Mouse (Mus musculus) limb, embryonic 11.5 days (tissue): ENCODE data around the gene Tex44. TPM values are rescaled to one million over a fixed set of nuclear protein-coding genes. Genes with fewer than 3 reads are reported as not detected.

ENCODE experiments used
- ATAC-seq: fragments of 200-750 bp; cut with Nextera tagmentation; 2 replicates; pipeline ENCODE4 v1.8.0; 2017; ENCODE audit warnings: low read depth; ENCODE audit not compliant: insufficient number of reproducible peaks, low FRiP score, low TSS enrichment
- DNase-seq: peaks from one replicate; pipeline ENCODE4 v3.0.0-alpha.2; 2015; ENCODE audit warnings: low spot score
- H3K27ac ChIP-seq: fragments of 300-500 bp; sonication (generic); replicated peaks from 2 replicates; pipeline ENCODE4 v1.5.1; 2014; ENCODE audit warnings: low read depth, mild to moderate bottlenecking, low read length
- H3K27me3 ChIP-seq: fragments of 300-500 bp; sonication (generic); 2 replicates; pipeline ENCODE4 v1.6.1; 2014; ENCODE audit warnings: mild to moderate bottlenecking, low read length, mixed read lengths; ENCODE audit not compliant: control insufficient read depth, insufficient read depth
- H3K36me3 ChIP-seq: fragments of 300-500 bp; sonication (generic); 2 replicates; pipeline ENCODE4 v1.6.1; 2014; ENCODE audit warnings: mild to moderate bottlenecking, low read length, moderate library complexity, mixed read lengths; ENCODE audit not compliant: control insufficient read depth, insufficient read depth
- H3K4me1 ChIP-seq: fragments of 300-500 bp; sonication (generic); 2 replicates; pipeline ENCODE4 v1.6.1; 2014; ENCODE audit warnings: low read length, mixed read lengths; ENCODE audit not compliant: control insufficient read depth, insufficient read depth
- H3K4me2 ChIP-seq: fragments of 300-500 bp; sonication (generic); 2 replicates; pipeline ENCODE4 v1.6.1; 2014; ENCODE audit warnings: low read depth, mild to moderate bottlenecking, moderate library complexity; ENCODE audit not compliant: severe bottlenecking
- H3K4me3 ChIP-seq: fragments of 300-500 bp; sonication (generic); 2 replicates; pipeline ENCODE4 v1.5.1; 2014; ENCODE audit warnings: low read depth, low read length
- H3K9ac ChIP-seq: fragments of 300-500 bp; sonication (generic); 2 replicates; pipeline ENCODE4 v1.6.1; 2014; ENCODE audit warnings: mild to moderate bottlenecking, low read length
- H3K9me3 ChIP-seq: fragments of 300-500 bp; sonication (generic); 2 replicates; pipeline ENCODE4 v1.6.1; 2016; ENCODE audit warnings: low read length; ENCODE audit not compliant: control insufficient read depth
- WGBS: fragments of 180-500 bp; shearing (Covaris S2); extraction: QIAGEN DNeasy Blood & Tissue Kit; methylation state at CpG from one replicate; pipeline ENCODE4 v1.1.7; 2014; 5-methylcytosine and 5-hydroxymethylcytosine counted together
- polyA plus RNA-seq: library from polyadenylated mRNA; unstranded; fragments of >200 nt; fragmentation: Nextera tagmentation; extraction: Ambion mirVana; gene quantifications from 2 replicates; pipeline ENCODE4 v1.2.1, GENCODE M21; 2014

Tex44 gene
- polyA plus RNA-seq = not detected in 2 replicates

DNA sequence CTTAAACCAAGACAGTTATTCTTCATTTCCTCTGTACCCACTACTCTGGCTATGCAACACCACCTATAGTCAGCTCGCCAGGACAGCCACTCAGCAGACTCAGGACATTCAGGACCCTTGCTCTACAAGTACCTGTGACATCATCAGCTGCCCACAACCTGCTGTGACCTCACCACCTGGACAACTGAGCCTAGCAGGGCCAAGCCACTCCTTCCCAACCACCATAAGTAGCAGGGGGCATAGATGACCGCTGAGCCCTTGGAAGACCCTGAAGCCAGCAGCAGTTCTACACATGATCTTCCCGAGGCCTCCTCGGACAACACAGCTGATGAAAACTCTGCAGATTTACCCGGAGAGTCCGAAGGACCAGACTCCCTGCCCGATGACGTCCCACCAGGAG lies at the start of gene Tex44, which contains the start of gene Nmur1:
Tex44 (plus strand) TSS at position 202 of the 400 bp plus-strand sequence.
Nmur1 (minus strand) TSS at position 101 of the 400 bp plus-strand sequence.
- whole genome bisulfite sequencing = 86% methylated on average over 8 of the region's 8 CpGs
- H3K4me1 ChIP-seq = peaks cover 13% of the 10 kb centered on the region
- no peaks in the 10 kb centered on the region for H3K27me3 ChIP-seq
- ATAC-seq (no peak), DNase-seq (no peak)
- no peak within 1 kb of the TSS for H3K4me3 ChIP-seq
- H3K9ac ChIP-seq = peak within 1 kb of the TSS; percentile 22; the same call in 1 of the 2 replicates
- no peaks in the 10 kb centered on the region for H3K36me3 ChIP-seq
- no peak within 1 kb of the TSS for H3K27ac ChIP-seq
- H3K4me2 ChIP-seq = no peak within 1 kb of the TSS
- no peaks in the 10 kb centered on the region for H3K9me3 ChIP-seq

DNA sequence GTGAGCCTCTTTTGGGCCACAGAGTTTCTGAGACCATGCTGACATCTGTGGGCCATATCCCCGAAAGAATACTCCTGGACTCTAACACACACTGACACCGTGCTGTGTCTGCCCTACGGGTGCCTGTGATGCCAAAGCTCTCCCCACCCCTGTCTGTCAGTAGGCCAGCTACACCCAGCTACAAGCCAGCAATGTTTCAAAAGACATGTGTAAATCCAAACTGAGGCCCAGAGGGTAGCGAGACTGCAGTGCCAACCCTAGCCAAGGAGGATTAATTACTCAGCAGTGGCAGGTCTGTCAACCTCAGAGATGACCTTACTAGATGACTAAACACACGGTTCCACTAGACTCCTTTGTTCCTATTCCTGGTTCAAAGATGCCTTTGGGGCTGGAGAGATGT lies 49.8 kb upstream of the Tex44 start:
- peaks cover 10% of the 10 kb centered on the region for H3K4me1 ChIP-seq
- no peak overlapping the region for H3K4me3 ChIP-seq
- 76% methylated on average over 5 of the region's 5 CpGs for WGBS
- H3K4me2 ChIP-seq = no peak overlapping the region
- H3K36me3 ChIP-seq = no peaks in the 10 kb centered on the region
- H3K27ac ChIP-seq = no peak overlapping the region
- no peak overlapping the region for H3K9ac ChIP-seq
- ATAC-seq (no peak), DNase-seq (no peak)
- no peaks in the 10 kb centered on the region for H3K9me3 ChIP-seq
- no peaks in the 10 kb centered on the region for H3K27me3 ChIP-seq

DNA sequence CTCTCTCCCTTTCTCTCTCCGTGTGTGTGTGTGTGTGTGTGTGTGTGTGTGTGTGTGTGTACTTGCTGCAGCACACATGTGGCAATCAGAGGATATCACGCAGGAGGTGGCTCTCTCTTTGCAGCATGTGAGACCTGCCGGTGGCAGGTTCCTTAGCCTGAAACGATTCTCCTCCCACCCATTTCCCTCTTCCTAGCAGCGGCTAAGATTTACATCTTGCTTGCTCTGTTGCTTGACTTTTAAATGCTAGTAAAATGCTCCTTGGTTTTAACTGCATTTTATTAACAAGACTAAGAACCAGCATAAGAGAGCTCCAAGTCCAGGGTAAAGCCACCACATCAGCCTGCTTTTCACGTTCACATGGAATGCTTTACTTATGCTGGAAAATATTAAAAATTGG lies 47.5 kb upstream of the Tex44 start:
- H3K27me3 ChIP-seq = no peaks in the 10 kb centered on the region
- H3K4me3 ChIP-seq = no peak overlapping the region
- H3K36me3 ChIP-seq = no peaks in the 10 kb centered on the region
- no peak overlapping the region for H3K9ac ChIP-seq
- no peak for DNase-seq
- no peak overlapping the region for H3K4me2 ChIP-seq
- no peak overlapping the region for H3K27ac ChIP-seq
- H3K4me1 ChIP-seq = peaks cover 10% of the 10 kb centered on the region
- ATAC-seq = no peak
- 32% methylated on average over 6 of the region's 6 CpGs for WGBS
- H3K9me3 ChIP-seq = no peaks in the 10 kb centered on the region

DNA sequence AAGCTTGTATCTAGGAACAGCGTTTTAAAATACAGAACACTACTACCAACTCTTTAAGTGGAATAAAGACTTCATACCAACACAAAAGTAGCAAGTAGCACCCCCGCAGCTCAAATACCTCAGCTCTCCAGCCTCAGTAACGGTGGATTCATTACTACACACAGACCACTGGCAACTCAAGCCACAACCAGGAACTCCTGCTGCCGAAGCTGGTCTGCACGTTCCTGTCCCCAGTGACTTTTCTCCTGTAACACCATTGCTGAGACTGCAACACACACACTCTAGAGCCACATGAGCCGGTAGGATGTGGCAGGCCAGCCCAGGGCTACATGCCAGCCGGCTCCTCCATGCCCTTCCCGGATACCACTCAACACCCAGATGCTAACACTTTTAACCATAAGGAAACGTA lies 47.0 kb upstream of the Tex44 start:
- no peak overlapping the region for H3K27ac ChIP-seq
- ATAC-seq = no peak
- H3K9me3 ChIP-seq = no peaks in the 10 kb centered on the region

DNA sequence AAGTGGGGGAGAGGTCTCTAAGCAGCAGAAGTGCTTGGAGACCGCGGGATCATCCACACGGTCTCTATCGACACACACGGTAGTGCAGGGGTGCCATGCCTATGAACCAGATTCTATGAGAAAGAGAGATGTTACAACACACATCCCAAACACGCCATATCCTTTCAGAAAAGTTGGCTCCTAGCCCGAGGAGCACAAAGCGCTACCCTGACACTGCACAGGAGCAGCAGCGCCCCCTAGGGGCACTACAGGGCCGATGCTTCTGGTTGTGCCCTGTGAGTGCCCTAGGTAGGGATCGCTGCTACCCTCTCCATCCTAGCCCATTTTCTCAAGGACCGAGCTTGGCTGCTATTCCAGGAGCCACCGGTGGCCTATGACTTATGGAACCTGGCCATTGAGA lies 45.1 kb upstream of the Tex44 start:
- ATAC-seq (no peak), DNase-seq (peak; percentile 55)
- Histone ChIP-seq H3K36me3 (no peaks in the 10 kb centered on the region), H3K4me1 (peaks cover 10% of the 10 kb centered on the region), H3K4me3 (no peak overlapping the region), H3K4me2 (no peak overlapping the region), H3K27me3 (no peaks in the 10 kb centered on the region), H3K27ac (no peak overlapping the region), H3K9ac (no peak overlapping the region), H3K9me3 (no peaks in the 10 kb centered on the region)
- 32% methylated on average over 13 of the region's 13 CpGs for WGBS

More for the DNA sequence above, 47.0 kb upstream of the Tex44 start:
- no peak overlapping the region for H3K4me3 ChIP-seq
- no peaks in the 10 kb centered on the region for H3K36me3 ChIP-seq
- H3K4me1 ChIP-seq = peaks cover 10% of the 10 kb centered on the region
- DNase-seq = no peak
- H3K4me2 ChIP-seq = no peak overlapping the region
- no peaks in the 10 kb centered on the region for H3K27me3 ChIP-seq
- no peak overlapping the region; the same call in 1 of the 2 replicates for H3K9ac ChIP-seq
- 54% methylated on average over 9 of the region's 9 CpGs for WGBS

DNA sequence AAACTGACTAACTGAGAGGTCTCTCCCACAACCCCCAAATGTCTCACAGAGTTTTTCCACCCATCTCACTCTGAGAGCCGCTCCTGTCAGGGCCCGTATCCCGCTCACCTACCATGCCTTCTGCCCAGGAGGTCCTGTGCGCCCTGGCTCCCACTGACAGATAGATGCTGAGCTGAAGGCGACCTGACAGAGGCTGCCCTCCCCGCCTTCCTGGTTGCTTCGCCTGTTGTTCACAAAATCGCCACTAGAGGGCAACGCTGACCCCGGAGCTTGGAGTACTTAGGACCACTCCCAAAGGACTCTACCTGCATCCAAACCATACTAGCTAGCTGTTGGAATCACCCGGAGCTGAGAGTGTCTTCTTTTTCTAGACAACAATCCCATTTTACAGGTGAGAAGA lies 36.9 kb upstream of the Tex44 start:
- Histone ChIP-seq H3K4me3 (no peak overlapping the region), H3K4me2 (no peak overlapping the region), H3K9ac (no peak overlapping the region), H3K27me3 (no peaks in the 10 kb centered on the region), H3K9me3 (no peaks in the 10 kb centered on the region), H3K4me1 (no peaks in the 10 kb centered on the region), H3K36me3 (no peaks in the 10 kb centered on the region), H3K27ac (no peak overlapping the region)
- peak; percentile 90 for DNase-seq
- ATAC-seq = no peak
- 5% methylated on average over 11 of the region's 11 CpGs for WGBS

DNA sequence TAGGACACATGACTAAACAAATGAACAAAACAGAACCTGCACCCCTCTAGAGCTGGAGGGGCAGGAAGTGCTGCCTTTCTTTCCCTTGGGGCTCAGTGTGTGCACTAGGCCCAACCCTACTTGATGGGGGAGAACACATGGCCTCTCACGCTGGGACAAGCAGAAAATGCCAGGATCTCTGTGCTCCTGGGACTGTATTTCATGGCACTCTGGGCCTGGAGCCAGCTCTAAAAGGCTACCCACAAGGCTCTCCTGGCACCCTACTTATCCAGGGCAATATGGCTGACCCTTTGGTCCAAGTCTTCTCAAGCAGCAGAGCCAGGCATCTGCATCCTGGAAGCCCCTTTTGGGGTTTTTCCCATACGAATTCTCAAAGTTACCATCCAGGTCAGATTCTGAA lies 34.7 kb upstream of the Tex44 start:
- no peak for ATAC-seq
- Histone ChIP-seq H3K36me3 (no peaks in the 10 kb centered on the region), H3K27ac (no peak overlapping the region), H3K9me3 (no peaks in the 10 kb centered on the region), H3K27me3 (no peaks in the 10 kb centered on the region), H3K4me2 (no peak overlapping the region), H3K4me3 (no peak overlapping the region), H3K9ac (no peak overlapping the region), H3K4me1 (no peaks in the 10 kb centered on the region)
- 81% methylated on average over 2 of the region's 2 CpGs for WGBS
- DNase-seq = no peak

DNA sequence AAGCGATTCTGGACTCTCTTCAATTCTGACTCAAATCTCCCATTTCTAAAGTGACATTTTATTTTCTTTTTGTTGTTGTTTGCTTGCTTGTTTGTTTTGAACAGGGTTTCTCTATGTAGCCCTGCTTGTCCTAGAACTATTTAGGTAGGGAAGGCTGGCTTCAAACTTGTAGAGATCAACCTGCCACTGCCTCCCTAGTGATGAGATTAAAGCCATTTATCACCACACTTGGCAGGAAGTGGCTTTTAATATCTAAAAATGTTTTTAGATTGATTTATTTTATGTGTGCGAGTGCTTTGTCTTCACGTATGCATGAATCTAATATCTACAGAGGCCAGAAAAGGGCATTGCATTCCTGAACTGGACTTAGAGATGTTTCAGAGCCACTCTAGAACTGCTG lies 32.9 kb upstream of the Tex44 start:
- no peak for DNase-seq
- Histone ChIP-seq H3K4me1 (peaks cover 6% of the 10 kb centered on the region; the same call in 1 of the 2 replicates), H3K9ac (no peak overlapping the region), H3K9me3 (no peaks in the 10 kb centered on the region), H3K36me3 (no peaks in the 10 kb centered on the region), H3K4me2 (no peak overlapping the region), H3K27ac (no peak overlapping the region), H3K27me3 (no peaks in the 10 kb centered on the region), H3K4me3 (no peak overlapping the region)
- 90% methylated on average over 3 of the region's 3 CpGs for WGBS
- ATAC-seq = no peak

DNA sequence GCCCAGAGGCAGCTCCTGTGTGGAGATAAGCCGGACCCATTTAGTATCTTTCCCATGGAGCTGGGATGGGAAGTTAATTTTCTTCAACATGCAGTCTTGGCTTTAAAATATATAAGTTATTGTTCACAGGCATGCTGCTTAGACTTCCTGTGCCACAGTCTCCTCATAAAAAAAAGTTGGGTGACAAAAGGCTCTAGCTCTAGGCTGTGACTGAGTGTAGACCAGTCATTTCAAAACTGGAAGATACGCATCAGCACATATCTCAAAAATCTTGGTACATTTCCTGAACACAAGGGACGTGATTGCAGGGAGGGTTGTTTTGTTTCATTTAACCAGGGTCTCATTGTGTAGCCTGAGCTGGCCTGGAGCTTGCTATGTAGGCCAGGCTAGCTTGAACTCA lies 31.9 kb upstream of the Tex44 start:
- no peak overlapping the region for H3K4me3 ChIP-seq
- H3K27ac ChIP-seq = no peak overlapping the region
- no peaks in the 10 kb centered on the region for H3K36me3 ChIP-seq
- DNase-seq (no peak), ATAC-seq (no peak)
- 89% methylated on average over 3 of the region's 3 CpGs for WGBS
- H3K9me3 ChIP-seq = no peaks in the 10 kb centered on the region
- no peak overlapping the region for H3K4me2 ChIP-seq
- no peak overlapping the region for H3K9ac ChIP-seq
- H3K4me1 ChIP-seq = peaks cover 6% of the 10 kb centered on the region; the same call in 1 of the 2 replicates
- H3K27me3 ChIP-seq = no peaks in the 10 kb centered on the region
